Mouse (Mus musculus) splenic B cell, adult 2 months (primary cell): ENCODE results near the gene Smyd4.
A peak's percentile ranks its signal among the peaks of the same experiment; 100 is the strongest.
"Not testable (repeated sequence)": the region's sequence is repeated elsewhere in the genome, so short reads cannot be mapped to it uniquely, and the experiment has no call there.

Experiments used
- DNase-seq: peaks from one replicate; pipeline ENCODE4 v3.0.0-alpha.2; 2011; ENCODE audit warnings: low read depth, low spot score
- H3K27me3 ChIP-seq: 2 replicates; pipeline ENCODE4 v1.6.1; 2012; ENCODE audit warnings: mild to moderate bottlenecking, low read length, moderate library complexity, mixed read lengths; ENCODE audit not compliant: control insufficient read depth, poor library complexity, insufficient read depth, severe bottlenecking
- H3K36me3 ChIP-seq: 2 replicates; pipeline ENCODE4 v1.6.1; 2012; ENCODE audit warnings: mild to moderate bottlenecking, low read length, moderate library complexity, mixed read lengths; ENCODE audit not compliant: control insufficient read depth, poor library complexity, insufficient read depth, severe bottlenecking

The Smyd4 gene

GRCm38 (mm10) chr11:75383529-75383928, 35.3 kb downstream of the Smyd4 start:
- not testable (repeated sequence) for H3K36me3 ChIP-seq, H3K27me3 ChIP-seq, DNase-seq

GRCm38 (mm10) chr11:75395611-75396010, 47.4 kb downstream of the Smyd4 start:
- peak; percentile 62 for DNase-seq
- no peaks in the 10 kb centered on the region; the same call in 1 of the 2 replicates for H3K36me3 ChIP-seq
- no peaks in the 10 kb centered on the region for H3K27me3 ChIP-seq

GRCm38 (mm10) chr11:75397452-75397851, 49.2 kb downstream of the Smyd4 start:
- no peaks in the 10 kb centered on the region; the same call in none of the 2 replicates for H3K36me3 ChIP-seq
- DNase-seq = no peak
- H3K27me3 ChIP-seq = no peaks in the 10 kb centered on the region

GRCm38 (mm10) chr11:75399411-75399841, 51.2 kb downstream of the Smyd4 start:
- Histone ChIP-seq H3K36me3 (no peaks in the 10 kb centered on the region; the same call in none of the 2 replicates), H3K27me3 (no peaks in the 10 kb centered on the region)
- no peak for DNase-seq

GRCm38 (mm10) chr11:75400099-75400498, 51.9 kb downstream of the Smyd4 start:
- Histone ChIP-seq H3K36me3 (no peaks in the 10 kb centered on the region; the same call in none of the 2 replicates), H3K27me3 (no peaks in the 10 kb centered on the region)
- no peak for DNase-seq

GRCm38 (mm10) chr11:75402271-75402690, 54.0 kb downstream of the Smyd4 start:
- Histone ChIP-seq H3K27me3 (no peaks in the 10 kb centered on the region), H3K36me3 (no peaks in the 10 kb centered on the region; the same call in none of the 2 replicates)
- DNase-seq = peak; percentile 73

- no peaks in the 10 kb centered on the region for H3K27me3 ChIP-seq
- no peaks in the 10 kb centered on the region; the same call in none of the 2 replicates for H3K36me3 ChIP-seq
- no peak for DNase-seq
These were observed 55.2 kb downstream of the Smyd4 start for GRCm38 (mm10) chr11:75403301-75404052.

- no peak for DNase-seq
- no peaks in the 10 kb centered on the region; the same call in none of the 2 replicates for H3K36me3 ChIP-seq
- H3K27me3 ChIP-seq = no peaks in the 10 kb centered on the region
These were observed 56.6 kb downstream of the Smyd4 start for GRCm38 (mm10) chr11:75404801-75405200.

GRCm38 (mm10) chr11:75406104-75406503, 57.9 kb downstream of the Smyd4 start:
- no peaks in the 10 kb centered on the region for H3K27me3 ChIP-seq
- no peaks in the 10 kb centered on the region; the same call in 1 of the 2 replicates for H3K36me3 ChIP-seq
- no peak for DNase-seq

- H3K36me3 ChIP-seq = no peaks in the 10 kb centered on the region
- peak; percentile 81 for DNase-seq
- H3K27me3 ChIP-seq = no peaks in the 10 kb centered on the region
These were observed 58.6 kb downstream of the Smyd4 start for GRCm38 (mm10) chr11:75406865-75407264.

- H3K27me3 ChIP-seq = no peaks in the 10 kb centered on the region
- H3K36me3 ChIP-seq = no peaks in the 10 kb centered on the region
- peak; percentile 58 for DNase-seq
These were observed 61.7 kb downstream of the Smyd4 start for GRCm38 (mm10) chr11:75409679-75410575.

- Histone ChIP-seq H3K36me3 (no peaks in the 10 kb centered on the region), H3K27me3 (no peaks in the 10 kb centered on the region)
- DNase-seq = no peak
These were observed 62.4 kb downstream of the Smyd4 start for GRCm38 (mm10) chr11:75410591-75410990.

- Histone ChIP-seq H3K27me3 (no peaks in the 10 kb centered on the region), H3K36me3 (no peaks in the 10 kb centered on the region)
- peak; percentile 64 for DNase-seq
These were observed 66.9 kb downstream of the Smyd4 start for GRCm38 (mm10) chr11:75415096-75415495.

GRCm38 (mm10) chr11:75415994-75416393, 67.8 kb downstream of the Smyd4 start:
- Histone ChIP-seq H3K36me3 (no peaks in the 10 kb centered on the region), H3K27me3 (no peaks in the 10 kb centered on the region)
- DNase-seq = peak; percentile 70

- DNase-seq = no peak
- H3K27me3 ChIP-seq = no peaks in the 10 kb centered on the region
These were observed 71.8 kb downstream of the Smyd4 start for GRCm38 (mm10) chr11:75420037-75420436.

More at GRCm38 (mm10) chr11:75420037-75420436, 71.8 kb downstream of the Smyd4 start:
- H3K36me3 ChIP-seq = no peaks in the 10 kb centered on the region
